Mouse (Mus musculus) ES-CJ7 (cell line): ENCODE results near the gene N4bp2l2.
"Not testable (repeated sequence)": the region's sequence is repeated elsewhere in the genome, so short reads cannot be mapped to it uniquely, and the experiment has no call there.

Source experiments
- DNase-seq: peaks from one replicate; pipeline ENCODE4 v3.0.0; 2011; ENCODE audit warnings: low read depth, low spot score

Gene N4bp2l2

DNA sequence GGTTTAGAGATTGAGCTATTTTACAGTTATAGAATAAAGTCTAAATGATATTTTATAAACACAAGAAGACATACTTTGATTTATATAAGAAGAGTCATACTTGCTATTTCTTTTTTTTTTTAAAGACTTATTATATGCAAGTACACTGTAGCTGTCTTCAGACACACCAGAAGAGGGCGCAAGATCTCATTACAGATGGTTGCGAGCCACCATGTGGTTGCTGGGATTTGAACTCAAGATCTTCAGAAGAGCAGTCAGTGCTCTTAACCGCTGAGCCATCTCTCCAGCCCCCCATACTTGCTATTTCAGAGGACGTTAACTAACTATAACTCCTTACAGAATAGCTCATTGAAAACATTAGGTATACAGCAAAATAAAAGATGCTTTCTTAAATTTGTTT lies 22.6 kb downstream of the N4bp2l2 start:
- DNase-seq, result not testable (repeated sequence)

DNA sequence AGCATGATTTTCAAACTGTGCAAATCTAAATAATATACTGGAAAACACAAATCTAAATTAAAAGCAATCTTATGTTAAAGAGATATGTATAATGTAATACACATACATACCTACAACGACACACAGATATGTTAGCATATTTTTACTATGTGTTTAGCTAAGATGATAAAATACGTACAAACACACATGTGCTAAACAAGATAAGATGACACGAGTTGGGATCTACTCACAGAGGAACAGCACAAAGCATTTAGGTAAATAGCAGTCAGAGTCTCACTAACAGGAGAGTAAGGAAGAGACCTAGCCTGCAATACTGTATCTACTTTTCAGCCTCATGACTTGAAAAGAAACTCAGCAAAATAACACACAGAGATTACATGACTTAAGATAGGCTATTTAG lies 24.5 kb downstream of the N4bp2l2 start:
- DNase-seq, result no peak

DNA sequence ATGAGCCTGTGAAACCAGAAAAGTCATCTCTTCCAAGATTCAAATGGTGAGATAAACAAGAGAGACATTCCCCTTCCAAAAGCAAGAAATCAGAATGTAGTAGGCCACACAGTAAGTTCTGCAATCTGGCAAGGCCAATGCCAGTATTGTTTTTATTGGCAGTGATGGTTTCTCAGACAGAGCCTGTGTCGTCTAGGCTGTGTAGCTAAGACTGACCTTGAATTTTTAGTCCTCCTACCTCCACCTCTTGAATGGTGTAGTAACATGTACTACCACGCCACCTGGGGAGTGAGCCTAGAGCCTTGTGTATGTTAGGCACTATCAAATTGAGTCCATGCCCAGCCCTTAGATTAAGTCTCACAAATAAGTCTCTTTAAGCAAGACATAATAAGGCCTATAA lies 36.3 kb downstream of the N4bp2l2 start:
- no peak for DNase-seq

DNA sequence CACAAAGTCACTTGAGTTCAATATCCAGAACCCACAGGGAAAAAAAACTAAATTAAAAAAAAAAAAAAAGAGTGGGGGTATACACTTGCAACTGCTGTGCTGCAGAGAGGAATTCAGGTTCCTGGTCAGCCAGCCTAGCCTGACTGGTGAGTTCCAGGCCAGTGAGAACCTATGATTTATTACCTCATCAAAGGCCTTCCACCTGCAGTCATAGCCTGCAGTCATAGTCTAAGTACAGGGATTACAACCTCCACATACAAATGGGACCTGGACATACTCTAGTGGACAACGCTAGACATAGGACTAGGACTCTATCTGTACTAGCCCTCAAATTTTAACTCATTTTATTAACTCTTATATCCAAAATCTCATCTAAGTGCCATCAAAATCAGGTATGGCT lies 36.7 kb downstream of the N4bp2l2 start:
- DNase-seq, result no peak

DNA sequence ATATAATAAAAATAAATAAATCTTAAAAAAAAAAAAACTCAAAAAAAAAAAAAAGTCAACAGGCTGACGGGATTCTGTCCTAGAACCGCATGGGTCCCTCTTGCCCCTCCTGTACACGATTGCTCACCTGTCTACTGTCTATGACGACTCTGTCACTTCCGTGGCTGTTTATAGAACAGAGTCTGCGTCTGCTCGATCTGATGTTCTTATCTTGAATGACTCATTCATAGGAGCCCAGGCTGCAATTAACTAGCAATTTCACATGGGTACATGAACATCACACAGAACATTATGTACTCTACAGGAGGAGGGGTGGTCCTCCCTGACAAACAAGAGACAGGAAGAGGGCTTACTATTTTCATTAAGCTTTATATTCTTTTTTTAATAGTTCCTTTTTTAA lies 40.5 kb downstream of the N4bp2l2 start:
- DNase-seq, result no peak

DNA sequence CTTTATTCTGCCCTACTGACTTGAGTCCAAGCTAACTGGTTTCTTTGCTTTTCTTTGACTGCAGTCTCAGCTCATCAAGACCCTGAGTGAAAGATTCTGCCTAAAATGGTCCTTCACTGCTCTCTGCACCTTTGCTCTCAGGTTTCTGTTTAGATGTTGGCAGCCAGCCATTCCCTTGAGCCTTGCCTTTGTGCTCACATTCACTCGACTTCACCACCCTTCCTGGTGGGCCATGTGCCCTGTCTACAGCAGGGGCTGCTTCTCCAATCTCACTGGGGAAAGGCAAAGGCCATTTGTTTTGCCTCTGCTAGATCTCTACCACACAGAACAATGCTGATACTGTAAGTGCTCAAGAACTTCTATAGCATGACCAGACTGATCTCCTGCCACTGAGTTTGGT lies 43.2 kb downstream of the N4bp2l2 start:
- no peak for DNase-seq

DNA sequence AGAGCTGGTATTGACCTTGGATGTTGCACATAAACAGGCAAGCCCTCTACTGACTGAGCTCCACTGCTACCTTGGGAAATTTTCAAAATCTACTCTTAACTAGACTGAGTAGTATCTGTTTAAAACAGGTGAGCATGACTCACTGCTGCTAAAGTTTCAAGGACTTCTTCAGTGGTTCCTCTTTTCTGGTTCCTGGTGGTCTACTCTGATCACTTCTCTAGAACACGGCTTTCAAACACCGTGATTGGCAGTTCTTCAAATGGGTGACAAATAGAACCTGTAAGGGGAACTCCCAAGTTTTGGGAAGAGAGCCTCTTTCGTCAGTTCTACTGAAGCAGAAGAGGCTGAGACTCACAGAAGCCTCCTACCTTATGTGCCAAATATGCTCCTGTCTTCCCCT lies 44.4 kb downstream of the N4bp2l2 start:
- no peak for DNase-seq

DNA sequence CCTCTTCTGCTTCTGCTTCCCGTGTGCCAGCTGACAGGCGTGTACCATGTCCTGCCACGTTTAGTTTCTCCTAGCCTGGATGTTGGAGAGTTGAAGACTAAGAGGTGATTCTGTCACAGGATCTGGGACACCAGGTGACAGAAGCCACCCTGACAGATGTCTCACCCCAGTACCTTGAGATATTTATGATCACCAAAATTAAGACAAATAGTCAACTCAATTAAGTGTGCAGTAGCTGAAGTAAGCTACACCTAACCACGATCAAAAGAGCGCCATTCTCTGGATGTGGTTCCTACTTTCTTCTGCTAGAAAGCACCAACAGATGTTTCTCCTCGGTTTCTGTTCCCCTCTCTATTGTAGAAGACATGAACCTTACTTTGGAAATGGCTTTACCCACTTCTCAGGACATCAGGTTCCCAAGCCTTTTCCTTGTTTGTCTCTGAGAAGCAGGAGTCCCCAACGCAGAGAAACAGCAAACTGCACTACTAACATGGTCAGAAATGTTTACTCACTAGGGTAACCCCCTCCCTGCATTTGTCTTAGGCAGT lies 45.3 kb downstream of the N4bp2l2 start:
- DNase-seq, result no peak

DNA sequence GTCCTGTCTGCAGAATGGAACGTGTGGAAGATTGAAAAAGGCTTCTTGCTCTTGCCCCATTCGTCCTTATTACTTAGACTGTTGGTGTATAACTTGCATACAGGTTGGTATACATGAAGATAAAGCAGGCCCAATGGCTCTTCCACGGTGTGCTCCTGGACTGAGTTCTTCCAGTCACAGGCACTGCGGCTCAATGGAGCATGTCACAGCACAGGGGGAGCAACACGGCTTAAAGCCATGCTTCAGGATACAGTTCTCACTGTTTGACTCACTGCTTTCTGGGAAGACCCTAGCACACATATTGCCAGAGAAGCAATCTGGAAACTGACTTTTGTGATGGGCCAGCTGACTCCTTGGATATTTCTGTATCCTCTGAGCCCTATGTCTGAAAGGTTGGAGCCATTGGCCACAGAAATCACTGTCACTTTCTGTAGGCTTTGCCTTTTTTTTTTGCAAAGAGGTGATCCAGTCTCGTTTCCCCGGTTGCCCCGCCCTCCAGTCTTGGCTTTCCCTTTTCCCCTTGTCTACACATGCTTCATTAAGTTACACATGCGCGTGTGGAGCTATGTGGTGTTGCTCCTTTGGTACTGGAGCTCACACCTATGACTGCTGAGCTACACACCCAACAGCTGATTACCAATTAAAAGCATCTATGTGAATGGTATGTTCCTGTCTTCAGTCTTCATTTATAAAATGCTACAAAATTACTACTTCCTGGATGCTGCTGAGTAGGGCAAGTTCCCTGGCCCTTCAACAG lies 47.2 kb downstream of the N4bp2l2 start:
- no peak for DNase-seq

DNA sequence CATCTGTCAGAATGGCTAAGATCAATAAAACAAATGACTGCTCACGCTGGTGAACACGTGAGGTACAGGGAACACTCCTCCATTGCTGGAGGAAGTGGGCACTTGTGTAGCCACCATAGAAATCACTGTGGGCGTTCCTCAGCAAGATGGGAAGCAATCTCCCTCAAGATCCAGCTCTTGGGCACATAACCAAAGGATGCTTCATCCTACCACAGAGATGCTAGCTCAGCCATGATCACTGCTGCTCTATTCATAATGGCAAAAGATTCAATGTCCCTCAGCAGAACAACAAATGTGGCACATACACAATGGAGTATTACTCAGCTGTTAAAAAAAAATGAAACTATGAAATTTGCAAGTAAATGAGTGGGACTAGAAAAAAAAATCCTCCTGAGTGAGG lies 49.3 kb downstream of the N4bp2l2 start:
- DNase-seq, result no peak

DNA sequence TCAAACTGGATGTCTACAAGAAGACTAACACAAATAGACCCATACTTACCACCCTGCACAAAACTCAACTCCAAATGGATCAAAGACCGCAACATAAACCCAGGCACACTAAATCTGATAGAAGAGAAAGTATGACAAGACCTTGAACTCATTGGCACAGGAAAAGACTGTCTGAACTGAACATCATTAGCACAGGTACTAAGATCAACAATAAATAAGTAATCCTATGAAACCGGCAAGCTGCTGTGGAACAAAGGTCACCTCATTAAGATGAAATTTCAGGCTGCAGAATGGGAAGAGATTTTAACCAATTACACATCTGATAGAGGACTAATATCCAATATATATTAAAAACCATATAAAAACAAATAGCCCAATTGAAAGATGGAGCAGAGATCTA lies 49.8 kb downstream of the N4bp2l2 start:
- no peak for DNase-seq

DNA sequence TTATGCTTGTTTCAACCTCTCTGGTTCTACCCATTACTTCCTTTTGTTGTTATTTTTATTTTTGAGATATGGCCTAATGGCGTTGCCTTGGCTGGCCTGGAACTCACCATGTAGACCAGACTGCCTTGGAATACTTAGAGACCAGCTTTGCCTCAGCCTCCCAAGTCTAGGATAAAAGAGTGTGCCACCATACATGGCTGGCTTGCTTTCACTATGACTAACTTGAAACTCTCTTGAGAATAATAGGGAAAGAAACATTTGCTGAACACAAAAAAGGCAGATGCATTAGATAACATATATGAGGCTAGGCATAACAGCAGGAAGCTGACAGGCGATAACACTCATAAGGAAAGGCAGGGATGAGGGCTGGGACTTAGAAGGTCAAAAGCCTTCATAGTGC lies 51.9 kb downstream of the N4bp2l2 start:
- no peak for DNase-seq

DNA sequence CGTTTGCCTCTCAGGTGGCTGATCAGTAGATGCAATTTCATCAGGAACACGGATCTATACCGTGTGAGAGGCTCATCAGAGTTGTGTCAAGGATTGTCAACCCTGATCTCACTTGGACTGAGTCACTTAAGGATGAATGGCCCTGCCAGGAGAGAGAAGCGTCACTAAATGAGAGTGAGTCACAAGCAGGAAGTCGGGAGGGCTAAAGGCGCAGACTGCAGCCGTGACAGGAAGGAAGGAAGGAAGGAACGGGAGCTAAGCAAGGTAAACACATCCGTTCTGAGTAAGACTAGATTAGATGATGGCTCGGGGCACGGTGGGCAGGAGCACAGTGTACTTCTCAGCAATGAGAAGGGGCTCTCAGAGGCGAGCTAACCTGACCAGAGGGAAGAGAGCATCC lies 54.3 kb downstream of the N4bp2l2 start:
- DNase-seq, result no peak

DNA sequence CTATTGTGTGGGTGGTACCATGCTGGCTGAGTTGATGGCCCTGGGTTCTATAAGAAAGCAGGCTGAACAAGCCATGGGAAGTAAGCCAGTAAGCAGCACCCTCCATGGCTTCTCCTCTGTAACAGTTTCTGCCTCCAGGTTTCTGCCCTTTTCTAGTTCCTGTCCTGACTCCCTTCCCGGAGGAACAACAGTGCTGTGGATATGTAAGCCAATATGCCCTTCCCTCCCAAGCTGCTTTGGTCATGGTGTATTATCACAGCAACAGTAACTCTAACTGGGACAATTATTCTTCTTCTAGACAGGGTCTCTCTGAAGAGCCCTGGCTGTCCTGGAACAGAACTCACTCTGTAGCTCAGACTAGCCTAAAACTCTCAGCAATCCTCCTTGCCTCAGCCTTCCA lies 54.8 kb downstream of the N4bp2l2 start:
- no peak for DNase-seq

DNA sequence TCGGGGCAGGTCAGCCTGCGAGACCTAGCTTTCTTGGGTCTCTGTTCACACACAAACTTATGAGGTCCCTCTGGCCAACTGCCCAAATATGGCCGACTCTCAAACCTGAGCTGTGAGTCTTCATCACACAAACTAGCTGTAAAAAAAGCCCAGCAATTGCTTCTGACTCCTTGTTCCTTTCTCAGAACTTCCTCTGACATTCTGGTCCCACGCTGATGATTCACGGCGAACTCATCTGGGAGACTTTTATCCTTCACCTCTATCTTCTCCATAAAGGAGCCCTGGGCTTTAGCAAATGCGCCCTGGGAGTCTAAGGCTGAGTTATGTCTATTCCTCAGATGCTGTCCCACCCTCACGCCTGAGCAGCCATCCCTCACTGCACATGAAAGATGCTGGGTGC lies 58.4 kb downstream of the N4bp2l2 start:
- DNase-seq, result no peak

DNA sequence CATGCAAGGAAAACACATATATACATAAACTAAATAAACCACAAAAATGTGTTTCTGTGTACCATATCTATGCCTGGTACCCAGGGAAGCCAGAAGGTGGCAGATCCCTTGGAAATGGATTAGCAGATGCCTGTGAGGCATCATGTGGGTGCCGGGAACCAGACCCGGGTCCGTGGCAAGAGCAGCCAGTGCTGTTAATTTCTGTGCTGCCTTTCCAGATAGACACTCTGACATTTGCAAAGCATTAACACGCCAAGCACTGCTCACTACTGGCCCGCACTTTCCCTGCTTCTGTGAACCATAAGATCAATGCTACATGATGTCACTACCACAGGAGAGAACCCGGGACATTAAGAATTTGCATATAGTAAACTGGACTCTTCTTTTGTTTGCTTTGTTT lies 59.9 kb downstream of the N4bp2l2 start:
- DNase-seq, result no peak

DNA sequence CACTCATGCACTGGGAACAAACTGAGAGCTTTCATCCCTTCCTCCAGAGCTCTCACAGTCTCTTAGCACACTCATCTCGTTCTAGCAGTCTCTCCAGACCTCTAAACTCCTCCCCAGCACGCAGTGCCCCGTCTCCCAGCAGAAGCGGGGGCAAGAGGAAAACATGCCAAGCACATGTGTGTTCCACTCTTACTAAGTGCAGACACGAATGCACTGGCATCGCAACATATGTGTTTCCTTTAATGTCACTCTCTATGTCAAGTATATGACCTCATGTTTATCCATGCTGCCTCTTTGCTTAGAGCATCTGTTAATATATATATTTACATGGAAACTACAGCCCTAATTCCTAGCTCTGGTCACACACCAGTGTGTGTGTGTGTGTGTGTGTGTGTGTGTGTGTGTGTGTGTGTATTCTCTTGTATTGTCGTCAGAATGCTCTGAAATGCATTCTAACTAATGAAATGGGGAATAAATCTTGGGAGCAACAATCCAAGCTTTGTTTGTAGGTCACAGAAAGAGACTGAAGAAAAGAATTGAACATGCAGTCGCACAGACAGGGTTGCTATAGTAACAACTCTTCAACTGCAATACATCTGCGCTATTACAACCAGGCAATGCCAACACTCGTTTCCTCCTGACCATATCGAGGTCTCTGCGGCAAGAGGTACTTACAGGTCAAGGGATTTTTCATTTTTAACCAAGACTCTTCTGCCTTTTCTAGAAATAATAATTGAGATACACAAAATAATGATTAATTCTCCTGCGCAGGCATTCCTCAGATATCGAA lies 64.3 kb downstream of the N4bp2l2 start:
- DNase-seq, result no peak

DNA sequence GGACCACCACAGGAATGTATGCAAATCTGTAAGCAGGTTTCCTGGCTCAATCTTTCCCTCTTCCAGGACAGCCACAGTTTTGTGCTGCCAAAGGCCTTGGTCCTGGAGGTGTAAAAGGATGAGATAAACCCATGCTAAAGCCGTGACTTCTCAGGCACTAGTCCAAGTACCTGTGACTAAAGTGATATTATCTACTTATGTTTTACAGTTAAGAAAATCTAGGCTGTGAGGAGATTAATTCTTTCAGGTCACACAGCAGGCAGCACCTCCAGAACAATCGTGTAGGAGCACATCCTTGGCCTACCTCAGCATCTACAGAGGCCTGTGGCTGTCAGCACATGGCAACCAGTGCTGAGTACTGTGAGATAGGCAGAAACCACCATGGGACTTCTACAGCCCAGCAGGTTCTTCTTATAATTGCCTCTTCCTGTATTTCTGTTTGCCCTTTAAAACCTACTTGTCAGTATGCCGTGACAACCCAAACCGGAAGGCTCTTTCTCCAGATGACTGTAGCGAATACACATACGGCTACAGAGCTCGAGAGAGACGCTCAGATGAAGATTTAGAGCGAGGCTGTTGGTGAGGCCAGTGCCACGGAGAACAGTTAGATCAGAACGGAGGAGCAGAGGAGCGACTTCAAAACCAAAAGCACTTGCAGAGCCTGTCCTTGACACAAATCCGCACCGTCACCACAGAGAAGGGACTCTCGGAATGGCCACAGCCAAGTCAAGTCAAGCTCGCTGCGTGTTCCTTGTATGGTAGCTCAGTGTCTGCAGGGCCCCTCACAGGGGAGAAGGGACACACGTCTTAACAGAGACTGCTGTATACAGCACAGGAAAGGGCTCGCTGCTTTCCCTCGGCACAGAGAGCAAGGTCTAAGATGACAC lies 65.2 kb downstream of the N4bp2l2 start:
- no peak for DNase-seq

DNA sequence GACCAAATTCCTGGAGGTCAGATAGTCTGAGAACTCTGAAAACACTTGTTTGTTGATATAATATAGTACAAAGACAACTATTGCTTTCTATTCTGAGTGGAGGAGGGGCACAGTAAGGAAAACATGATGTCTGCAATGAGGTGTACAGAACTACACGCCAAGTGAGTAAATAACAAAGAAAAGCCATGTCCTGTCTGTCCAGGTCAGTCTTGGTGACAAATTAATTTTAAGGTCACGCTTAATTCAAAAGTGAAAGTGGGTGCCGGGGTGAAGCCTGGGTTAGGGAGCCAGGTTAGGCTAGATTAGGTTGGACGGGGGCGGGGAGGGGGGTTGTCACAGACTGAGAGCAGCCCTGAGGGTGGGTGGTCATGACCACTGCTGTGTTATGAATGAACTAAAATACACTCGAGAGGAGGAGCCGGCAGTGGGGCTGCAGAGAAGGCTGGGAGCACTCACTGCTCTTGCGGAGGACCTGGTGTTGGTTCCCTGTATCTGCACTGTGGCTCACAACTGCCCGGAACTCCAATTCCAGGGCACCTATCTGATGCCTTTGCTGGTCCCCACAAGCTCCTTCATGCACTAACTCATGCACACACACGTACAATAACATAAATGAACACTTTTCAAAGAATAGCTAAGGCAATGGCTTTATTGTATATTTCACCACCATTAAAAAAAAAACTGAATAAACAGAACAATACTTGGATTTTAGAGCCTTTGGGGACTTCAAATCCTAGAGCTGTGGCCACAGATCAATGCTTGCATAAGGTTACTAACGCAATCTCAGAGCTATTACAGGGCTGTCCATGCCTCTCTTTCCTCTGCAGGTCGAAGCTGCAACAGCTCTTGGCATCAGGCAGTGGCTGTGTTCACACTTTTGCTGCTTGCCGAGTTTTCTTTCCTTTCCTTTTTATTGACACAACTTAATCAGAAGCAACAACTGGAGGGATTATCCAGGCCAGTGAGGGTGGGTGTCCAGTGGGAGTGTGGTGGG lies 66.4 kb downstream of the N4bp2l2 start:
- no peak for DNase-seq

DNA sequence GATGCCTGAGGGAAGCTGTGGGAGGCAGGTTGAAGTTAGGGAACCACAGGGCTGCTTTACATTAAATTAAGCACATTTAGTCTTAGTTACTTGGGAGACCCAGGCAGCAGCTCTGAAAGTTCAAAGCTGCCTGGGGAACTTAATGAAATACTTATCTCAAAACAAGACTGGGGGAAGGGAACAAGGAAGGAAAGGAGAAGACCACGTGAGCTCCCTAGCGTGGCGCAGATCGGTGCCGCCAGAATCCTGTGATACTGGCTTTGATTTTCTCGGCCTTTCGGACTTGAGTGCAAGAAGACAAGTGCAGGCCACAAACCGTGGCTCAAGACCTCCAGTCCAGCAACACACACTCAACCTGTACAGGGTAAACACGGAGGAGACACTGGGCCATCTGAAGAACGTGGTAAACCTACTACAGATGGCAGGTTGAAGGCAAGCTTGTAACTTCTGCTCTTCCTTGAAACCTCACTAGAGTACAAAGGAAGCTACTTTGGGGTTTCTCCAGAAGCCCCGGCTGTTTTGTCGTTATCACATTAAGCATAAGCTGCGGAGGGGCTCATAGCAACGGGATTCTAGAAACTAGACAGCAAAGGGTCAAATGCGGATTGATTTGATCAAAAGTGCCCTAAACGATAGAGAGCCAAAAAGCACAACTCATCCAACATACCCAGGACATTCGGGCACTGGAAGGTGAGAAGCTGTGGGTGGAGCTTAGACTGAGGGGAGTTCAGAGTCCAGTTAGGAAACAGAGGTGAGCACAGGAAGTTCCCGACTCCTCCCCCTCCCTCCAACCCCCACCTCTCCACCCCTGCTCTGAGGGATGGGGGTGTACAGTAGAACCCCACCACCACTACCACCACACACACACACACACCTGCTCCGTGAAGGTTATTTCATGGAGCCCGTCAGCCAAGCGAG lies 67.5 kb downstream of the N4bp2l2 start:
- no peak for DNase-seq
